In genomic region chr17:33889941-33890532, GRCm38 (mm10) we compare ENCODE assay signal across 10 mouse cellular contexts. TPM values are rescaled to one million over a fixed set of nuclear protein-coding genes. Genes with fewer than 3 reads are reported as not detected.
DNase-seq lines count a peak whose midpoint lies in the region; ATAC-seq and TF ChIP-seq lines count a peak whose summit lies in the region.
"Not testable (repeated sequence)": the region's sequence is repeated elsewhere in the genome, so short reads cannot be mapped to it uniquely, and the experiment has no call there.
"Had no signal": no experiment of that assay in that cellular context is flagged by ENCODE, and none has a peak within 500 bp of the region (broad histone marks: within the 10 kb centered on the region; RNA-seq: fewer than 3 reads in every experiment).

No protein-coding gene starts in this region.

- peaks cover 20% of the 10 kb centered on the region for H3K36me3 ChIP-seq in ES-Bruce4 (ENCODE audit: control insufficient read depth, insufficient read depth, low read length, poor library complexity, severe bottlenecking)
- not testable (repeated sequence) for H3K36me3 ChIP-seq in embryonic facial prominence, embryonic 11.5 days (replicated peaks; ENCODE audit: control insufficient read depth, insufficient read depth, low read depth, low read length); forebrain, postnatal 0 days (ENCODE audit: insufficient read depth); hindbrain, embryonic 13.5 days; kidney, postnatal 0 days (ENCODE audit: insufficient read depth, low read length); midbrain, embryonic 14.5 days (ENCODE audit: control insufficient read depth, insufficient read depth, low read length); stomach, embryonic 15.5 days
- peaks cover 33% of the 10 kb centered on the region for H3K36me3 ChIP-seq in liver, embryonic 15.5 days (replicated peaks)

- TF ChIP-seq POLR2A in ES-Bruce4 (IDR thresholded peaks at IDR 0.05; ENCODE audit: insufficient read depth, low read length) = not testable (repeated sequence)

- peak; percentile 42 for ATAC-seq in embryonic facial prominence, embryonic 11.5 days (replicated peaks; ENCODE audit: insufficient number of reproducible peaks, low FRiP score, low TSS enrichment, low read depth)
- not testable (repeated sequence) for ATAC-seq in forebrain, postnatal 0 days; hindbrain, embryonic 13.5 days (ENCODE audit: low FRiP score); kidney, postnatal 0 days (replicated peaks; ENCODE audit: low FRiP score, low read depth)
- ATAC-seq in liver, embryonic 15.5 days (ENCODE audit: insufficient read depth) = peak; percentile 6
- ATAC-seq in midbrain, embryonic 14.5 days (ENCODE audit: low FRiP score, low TSS enrichment) = peak; percentile 29; the same call in 1 of the 2 replicates
- ATAC-seq in stomach, embryonic 15.5 days (ENCODE audit: insufficient read depth, low FRiP score, low read depth) = peak; percentile 4; the same call in 1 of the 2 replicates

- WGBS in embryonic facial prominence, embryonic 11.5 days = under 1% methylated on average over 44 of the region's 44 CpGs
- WGBS in forebrain, postnatal 0 days = 2% methylated on average over 44 of the region's 44 CpGs
- WGBS in hindbrain, embryonic 13.5 days = 0% methylated on average over 25 of the region's 44 CpGs
- WGBS in kidney, postnatal 0 days = under 1% methylated on average over 38 of the region's 44 CpGs
- WGBS in liver, embryonic 15.5 days (ENCODE audit: insufficient replicate concordance) = under 1% methylated on average over 42 of the region's 44 CpGs
- WGBS in midbrain, embryonic 14.5 days = under 1% methylated on average over 44 of the region's 44 CpGs
- WGBS in stomach, embryonic 15.5 days = under 1% methylated on average over 44 of the region's 44 CpGs

- not testable (repeated sequence) for TF ChIP-seq CTCF in ES-Bruce4 (IDR thresholded peaks at IDR 0.05; ENCODE audit: low read depth, low read length); forebrain, postnatal 0 days (IDR thresholded peaks at IDR 0.05; ENCODE audit: low read depth); kidney, postnatal 0 days (IDR thresholded peaks at IDR 0.05; ENCODE audit: low read depth)

- H3K9ac ChIP-seq in ES-Bruce4 (ENCODE audit: low read depth, poor library complexity, severe bottlenecking) = peak overlapping the region; percentile 69
- H3K9ac ChIP-seq in embryonic facial prominence, embryonic 11.5 days (replicated peaks; ENCODE audit: low read length) = peak overlapping the region; percentile 76
- peak overlapping the region; percentile 6 for H3K9ac ChIP-seq in forebrain, postnatal 0 days
- H3K9ac ChIP-seq in hindbrain, embryonic 13.5 days = peak overlapping the region; percentile 67
- peak overlapping the region; percentile 53 for H3K9ac ChIP-seq in kidney, postnatal 0 days (ENCODE audit: low read depth, low read length)
- H3K9ac ChIP-seq in liver, embryonic 15.5 days = peak overlapping the region; percentile 87
- peak overlapping the region; percentile 45; the same call in 1 of the 2 replicates for H3K9ac ChIP-seq in midbrain, embryonic 14.5 days (replicated peaks; ENCODE audit: low read length)
- peak overlapping the region; percentile 54 for H3K9ac ChIP-seq in stomach, embryonic 15.5 days

- not testable (repeated sequence) for H3K4me1 ChIP-seq in ES-Bruce4 (ENCODE audit: control insufficient read depth, insufficient read depth, low read length); embryonic facial prominence, embryonic 11.5 days (ENCODE audit: control insufficient read depth, insufficient read depth, low read length); forebrain, postnatal 0 days (ENCODE audit: insufficient read depth); kidney, postnatal 0 days (replicated peaks; ENCODE audit: insufficient read depth, low read length); midbrain, embryonic 14.5 days (ENCODE audit: control insufficient read depth, insufficient read depth, low read length); stomach, embryonic 15.5 days
- peaks cover 14% of the 10 kb centered on the region for H3K4me1 ChIP-seq in hindbrain, embryonic 13.5 days (replicated peaks)
- peaks cover 32% of the 10 kb centered on the region for H3K4me1 ChIP-seq in liver, embryonic 15.5 days (replicated peaks)

- H3K9me3 ChIP-seq in ES-Bruce4 (replicated peaks; ENCODE audit: control insufficient read depth, insufficient read depth, low read length, poor library complexity, severe bottlenecking); embryonic facial prominence, embryonic 11.5 days (replicated peaks; ENCODE audit: control insufficient read depth, low read length); forebrain, postnatal 0 days (ENCODE audit: low read length); hindbrain, embryonic 13.5 days; kidney, postnatal 0 days (replicated peaks; ENCODE audit: low read length); liver, embryonic 15.5 days (replicated peaks); midbrain, embryonic 14.5 days (ENCODE audit: control insufficient read depth, low read length); stomach, embryonic 15.5 days: not testable (repeated sequence)

- H3K4me2 ChIP-seq in embryonic facial prominence, embryonic 11.5 days (ENCODE audit: low read depth, low read length) = peak overlapping the region; percentile 51
- H3K4me2 ChIP-seq in forebrain, postnatal 0 days (ENCODE audit: low read depth) = peak overlapping the region; percentile 71
- H3K4me2 ChIP-seq in hindbrain, embryonic 13.5 days = peak overlapping the region; percentile 78
- H3K4me2 ChIP-seq in kidney, postnatal 0 days (ENCODE audit: low read length) = peak overlapping the region; percentile 66
- H3K4me2 ChIP-seq in liver, embryonic 15.5 days = peak overlapping the region; percentile 80
- peak overlapping the region; percentile 67 for H3K4me2 ChIP-seq in midbrain, embryonic 14.5 days (ENCODE audit: low read length)
- peak overlapping the region; percentile 62 for H3K4me2 ChIP-seq in stomach, embryonic 15.5 days

- H3K27ac ChIP-seq in ES-Bruce4 (ENCODE audit: insufficient read depth, low read length) = peak overlapping the region; percentile 23
- H3K27ac ChIP-seq in embryonic facial prominence, embryonic 11.5 days (replicated peaks; ENCODE audit: low read depth, low read length); forebrain, postnatal 0 days (ENCODE audit: low read depth, low read length); hindbrain, embryonic 13.5 days; kidney, postnatal 0 days; midbrain, embryonic 14.5 days (replicated peaks; ENCODE audit: low read depth, low read length): not testable (repeated sequence)
- peak overlapping the region; percentile 88 for H3K27ac ChIP-seq in liver, embryonic 15.5 days (replicated peaks)
- peak overlapping the region; percentile 28; the same call in 1 of the 2 replicates for H3K27ac ChIP-seq in stomach, embryonic 15.5 days

- TF ChIP-seq EP300 in ES-Bruce4 (IDR thresholded peaks at IDR 0.05; ENCODE audit: insufficient read depth, low read depth, low read length) = not testable (repeated sequence)

- H3K4me3 ChIP-seq in ES-Bruce4 (ENCODE audit: low read depth, low read length) = peak overlapping the region; percentile 70
- peak overlapping the region; percentile 61 for H3K4me3 ChIP-seq in embryonic facial prominence, embryonic 11.5 days (ENCODE audit: low read depth, low read length)
- peak overlapping the region; percentile 44 for H3K4me3 ChIP-seq in forebrain, postnatal 0 days (ENCODE audit: low read depth, low read length)
- peak overlapping the region; percentile 58 for H3K4me3 ChIP-seq in hindbrain, embryonic 13.5 days
- peak overlapping the region; percentile 62 for H3K4me3 ChIP-seq in kidney, postnatal 0 days (replicated peaks; ENCODE audit: low read depth, low read length)
- H3K4me3 ChIP-seq in liver, embryonic 15.5 days (replicated peaks) = peak overlapping the region; percentile 80
- H3K4me3 ChIP-seq in midbrain, embryonic 14.5 days (replicated peaks; ENCODE audit: low read depth, low read length) = peak overlapping the region; percentile 54
- H3K4me3 ChIP-seq in stomach, embryonic 15.5 days (replicated peaks) = peak overlapping the region; percentile 67

- DNase-seq in embryonic facial prominence, embryonic 11.5 days (ENCODE audit: low spot score); forebrain, postnatal 0 days; kidney, postnatal 0 days (ENCODE audit: low spot score); midbrain, embryonic 14.5 days: not testable (repeated sequence)

- H3K27me3 ChIP-seq in ES-Bruce4 (ENCODE audit: control insufficient read depth, insufficient read depth, low read length, poor library complexity, severe bottlenecking); embryonic facial prominence, embryonic 11.5 days (ENCODE audit: control insufficient read depth, insufficient read depth, low read length); forebrain, postnatal 0 days (ENCODE audit: insufficient read depth, low read length); hindbrain, embryonic 13.5 days; kidney, postnatal 0 days (ENCODE audit: insufficient read depth, low read length); liver, embryonic 15.5 days; midbrain, embryonic 14.5 days (ENCODE audit: control insufficient read depth, insufficient read depth, low read length); stomach, embryonic 15.5 days (replicated peaks): not testable (repeated sequence)

RNA-seq across cellular contexts. Expression of gene Kifc1, which starts 0.4 kb away (rescaled TPM):
- 155 and 186 TPM in 2 replicates for polyA plus RNA-seq in ES-Bruce4 (2011; ENCODE audit: insufficient read depth, insufficient read length, low read depth, missing spikeins)
- polyA plus RNA-seq in embryonic facial prominence, embryonic 11.5 days (2014; fragmentation: Nextera tagmentation; extraction: Ambion mirVana) = 9.4 and 13.4 TPM in 2 replicates
- total RNA-seq in forebrain, postnatal 0 days (2014; rRNA removed) = 4.3 and 4.7 TPM in 2 replicates
- 1.3 and 1.4 TPM in 2 replicates for polyA plus RNA-seq in forebrain, postnatal 0 days (2015; fragmentation: Nextera tagmentation; extraction: Ambion mirVana)
- 1.8 and 2.1 TPM in 2 replicates for polyA plus RNA-seq in hindbrain, embryonic 13.5 days (2015; fragmentation: Nextera tagmentation; extraction: Ambion mirVana)
- polyA plus RNA-seq in kidney, postnatal 0 days (2015; fragmentation: Nextera tagmentation; extraction: Ambion mirVana) = 3.4 TPM in 2 replicates
- polyA plus RNA-seq in liver, embryonic 15.5 days (2015; fragmentation: Nextera tagmentation; extraction: Ambion mirVana) = 7.5 and 8.3 TPM in 2 replicates
- 2.2 and 2.5 TPM in 2 replicates for polyA plus RNA-seq in midbrain, embryonic 14.5 days (2014; fragmentation: Nextera tagmentation; extraction: Ambion mirVana)
- polyA plus RNA-seq in stomach, embryonic 15.5 days (2015; fragmentation: Nextera tagmentation; extraction: Ambion mirVana) = 7.7 and 7.9 TPM in 2 replicates

RNA-seq across cellular contexts. Expression of gene Platr17, which starts 14.9 kb away (rescaled TPM):
- 16.7 and 19.1 TPM in 2 replicates for polyA plus RNA-seq in ES-Bruce4 (2011; ENCODE audit: insufficient read depth, insufficient read length, low read depth, missing spikeins)
- 0.36 TPM in 2 replicates for polyA plus RNA-seq in embryonic facial prominence, embryonic 11.5 days (2014; fragmentation: Nextera tagmentation; extraction: Ambion mirVana)
- total RNA-seq in forebrain, postnatal 0 days (2014; rRNA removed) = not detected in 2 replicates
- polyA plus RNA-seq in forebrain, postnatal 0 days (2015; fragmentation: Nextera tagmentation; extraction: Ambion mirVana) = 1.9 and 2.0 TPM in 2 replicates
- polyA plus RNA-seq in hindbrain, embryonic 13.5 days (2015; fragmentation: Nextera tagmentation; extraction: Ambion mirVana) = 0.41 and 0.49 TPM in 2 replicates
- 0.29 TPM in 1 of 2 replicates, not detected in the other for polyA plus RNA-seq in kidney, postnatal 0 days (2015; fragmentation: Nextera tagmentation; extraction: Ambion mirVana)
- 0.35 and 0.38 TPM in 2 replicates for polyA plus RNA-seq in liver, embryonic 15.5 days (2015; fragmentation: Nextera tagmentation; extraction: Ambion mirVana)
- 1.1 TPM in 1 of 2 replicates, not detected in the other for polyA plus RNA-seq in midbrain, embryonic 14.5 days (2014; fragmentation: Nextera tagmentation; extraction: Ambion mirVana)
- polyA plus RNA-seq in stomach, embryonic 15.5 days (2015; fragmentation: Nextera tagmentation; extraction: Ambion mirVana) = 0.95 and 1.1 TPM in 2 replicates
- total RNA-seq: adrenal gland, postnatal 4 days had no signal
- polyA plus RNA-seq: gonadal fat pad, adult 2 months had no signal

RNA-seq across cellular contexts. Expression of gene Gm7029, which starts 16.4 kb away (rescaled TPM):
- polyA plus RNA-seq in ES-Bruce4 (2011; ENCODE audit: insufficient read depth, insufficient read length, low read depth, missing spikeins) = not detected in 2 replicates
- polyA plus RNA-seq in embryonic facial prominence, embryonic 11.5 days (2014; fragmentation: Nextera tagmentation; extraction: Ambion mirVana) = not detected in 2 replicates
- not detected in 2 replicates for total RNA-seq in forebrain, postnatal 0 days (2014; rRNA removed)
- not detected in 2 replicates for polyA plus RNA-seq in forebrain, postnatal 0 days (2015; fragmentation: Nextera tagmentation; extraction: Ambion mirVana)
- polyA plus RNA-seq in hindbrain, embryonic 13.5 days (2015; fragmentation: Nextera tagmentation; extraction: Ambion mirVana) = not detected in 2 replicates
- polyA plus RNA-seq in kidney, postnatal 0 days (2015; fragmentation: Nextera tagmentation; extraction: Ambion mirVana) = not detected in 2 replicates
- not detected in 2 replicates for polyA plus RNA-seq in liver, embryonic 15.5 days (2015; fragmentation: Nextera tagmentation; extraction: Ambion mirVana)
- not detected in 2 replicates for polyA plus RNA-seq in midbrain, embryonic 14.5 days (2014; fragmentation: Nextera tagmentation; extraction: Ambion mirVana)
- not detected in 2 replicates for polyA plus RNA-seq in stomach, embryonic 15.5 days (2015; fragmentation: Nextera tagmentation; extraction: Ambion mirVana)
- total RNA-seq: adrenal gland, postnatal 4 days had no signal
- polyA plus RNA-seq: gonadal fat pad, adult 2 months had no signal

RNA-seq across cellular contexts. Expression of gene Daxx, which starts 19.2 kb away (rescaled TPM):
- 40.2 and 42.3 TPM in 2 replicates for polyA plus RNA-seq in ES-Bruce4 (2011; ENCODE audit: insufficient read depth, insufficient read length, low read depth, missing spikeins)
- 55.0 and 59.9 TPM in 2 replicates for polyA plus RNA-seq in embryonic facial prominence, embryonic 11.5 days (2014; fragmentation: Nextera tagmentation; extraction: Ambion mirVana)
- total RNA-seq in forebrain, postnatal 0 days (2014; rRNA removed) = 70.4 and 77.1 TPM in 2 replicates
- 41.5 and 45.2 TPM in 2 replicates for polyA plus RNA-seq in forebrain, postnatal 0 days (2015; fragmentation: Nextera tagmentation; extraction: Ambion mirVana)
- polyA plus RNA-seq in hindbrain, embryonic 13.5 days (2015; fragmentation: Nextera tagmentation; extraction: Ambion mirVana) = 48.1 and 54.6 TPM in 2 replicates
- 33.4 and 39.5 TPM in 2 replicates for polyA plus RNA-seq in kidney, postnatal 0 days (2015; fragmentation: Nextera tagmentation; extraction: Ambion mirVana)
- 18.7 and 20.4 TPM in 2 replicates for polyA plus RNA-seq in liver, embryonic 15.5 days (2015; fragmentation: Nextera tagmentation; extraction: Ambion mirVana)
- polyA plus RNA-seq in midbrain, embryonic 14.5 days (2014; fragmentation: Nextera tagmentation; extraction: Ambion mirVana) = 40.7 and 44.6 TPM in 2 replicates
- 39.1 and 41.5 TPM in 2 replicates for polyA plus RNA-seq in stomach, embryonic 15.5 days (2015; fragmentation: Nextera tagmentation; extraction: Ambion mirVana)

RNA-seq across cellular contexts. Expression of gene Tapbp, which starts 25.7 kb away (rescaled TPM):
- polyA plus RNA-seq in ES-Bruce4 (2011; ENCODE audit: insufficient read depth, insufficient read length, low read depth, missing spikeins) = 81.0 and 97.3 TPM in 2 replicates
- 11.3 and 12.8 TPM in 2 replicates for polyA plus RNA-seq in embryonic facial prominence, embryonic 11.5 days (2014; fragmentation: Nextera tagmentation; extraction: Ambion mirVana)
- total RNA-seq in forebrain, postnatal 0 days (2014; rRNA removed) = 27.2 and 36.0 TPM in 2 replicates
- 25.0 and 26.2 TPM in 2 replicates for polyA plus RNA-seq in forebrain, postnatal 0 days (2015; fragmentation: Nextera tagmentation; extraction: Ambion mirVana)
- polyA plus RNA-seq in hindbrain, embryonic 13.5 days (2015; fragmentation: Nextera tagmentation; extraction: Ambion mirVana) = 26.8 and 29.2 TPM in 2 replicates
- 50.6 and 53.2 TPM in 2 replicates for polyA plus RNA-seq in kidney, postnatal 0 days (2015; fragmentation: Nextera tagmentation; extraction: Ambion mirVana)
- polyA plus RNA-seq in liver, embryonic 15.5 days (2015; fragmentation: Nextera tagmentation; extraction: Ambion mirVana) = 33.3 and 35.7 TPM in 2 replicates
- polyA plus RNA-seq in midbrain, embryonic 14.5 days (2014; fragmentation: Nextera tagmentation; extraction: Ambion mirVana) = 18.3 and 20.6 TPM in 2 replicates
- polyA plus RNA-seq in stomach, embryonic 15.5 days (2015; fragmentation: Nextera tagmentation; extraction: Ambion mirVana) = 47.3 and 50.1 TPM in 2 replicates

Comparison
In these comparisons a context has a peak if more than half of its experiments do, and no peak if none do; other contexts are left out.
1. H3K9ac ChIP-seq: peak in every context shown above with its lines; median percentile 87 in liver, embryonic 15.5 days; 76 in embryonic facial prominence, embryonic 11.5 days; 69 in ES-Bruce4; 67 in hindbrain, embryonic 13.5 days; 54 in stomach, embryonic 15.5 days; 53 in kidney, postnatal 0 days; 45 in midbrain, embryonic 14.5 days; 6 in forebrain, postnatal 0 days.
2. RNA of gene Kifc1, which starts 0.4 kb away (polyA plus RNA-seq): 155 to 186 TPM in ES-Bruce4; 9.4 to 13.4 TPM in embryonic facial prominence, embryonic 11.5 days, 7.7 to 7.9 TPM in stomach, embryonic 15.5 days, 7.5 to 8.3 TPM in liver, embryonic 15.5 days, 3.4 TPM in kidney, postnatal 0 days, 2.2 to 2.5 TPM in midbrain, embryonic 14.5 days, 1.8 to 2.1 TPM in hindbrain, embryonic 13.5 days and 1.3 to 1.4 TPM in forebrain, postnatal 0 days; every median in the first group is over 10 times any median in the second.
3. Peak in every context shown above with its lines, with median percentiles within 50 percentile points of each other: H3K4me3 ChIP-seq and H3K4me2 ChIP-seq.